Mouse (Mus musculus): ENCODE data around the gene Rnf214. TPM values are rescaled to one million over a fixed set of nuclear protein-coding genes. Genes with fewer than 3 reads are reported as not detected.

The Rnf214 gene
- polyA plus RNA-seq, 1 experiment from 2014 or later, result 13.3 TPM

GRCm38 (mm10) chr9:45893681-45894080 is 13.0 kb downstream of the Rnf214 start:
- Histone ChIP-seq H3K9ac (no peak overlapping the region), H3K27ac (no peak overlapping the region), H3K4me2 (no peak overlapping the region), H3K27me3 (no peaks in the 10 kb centered on the region), H3K4me1 (replicated peaks) (no peaks in the 10 kb centered on the region), H3K36me3 (peaks cover 74% of the 10 kb centered on the region), H3K9me3 (replicated peaks) (no peaks in the 10 kb centered on the region), H3K4me3 (replicated peaks) (no peak overlapping the region)
- no peak for DNase-seq
- ATAC-seq (ENCODE audit: low read depth), result no peak

- H3K36me3 ChIP-seq, result peaks cover 36% of the 10 kb centered on the region
- no peak for DNase-seq
- WGBS (ENCODE audit: insufficient replicate concordance), result 66% methylated on average over 2 of the region's 2 CpGs
Observed at GRCm38 (mm10) chr9:45877928-45878327, 28.8 kb downstream of the Rnf214 start.

GRCm38 (mm10) chr9:45870265-45870664 is 36.4 kb downstream of the Rnf214 start:
- Histone ChIP-seq H3K27me3 (no peaks in the 10 kb centered on the region), H3K27ac (no peak overlapping the region), H3K4me3 (replicated peaks) (no peak overlapping the region), H3K36me3 (peaks cover 73% of the 10 kb centered on the region), H3K9me3 (replicated peaks) (no peaks in the 10 kb centered on the region), H3K4me1 (replicated peaks) (no peaks in the 10 kb centered on the region), H3K9ac (no peak overlapping the region), H3K4me2 (no peak overlapping the region)
- WGBS (ENCODE audit: insufficient replicate concordance), result 79% methylated on average over 3 of the region's 3 CpGs
- no peak for DNase-seq
- no peak for ATAC-seq (ENCODE audit: low read depth)

More at GRCm38 (mm10) chr9:45877928-45878327, 28.8 kb downstream of the Rnf214 start:
- H3K27me3 ChIP-seq, result no peaks in the 10 kb centered on the region
- H3K4me1 ChIP-seq (replicated peaks), result no peaks in the 10 kb centered on the region
- no peaks in the 10 kb centered on the region for H3K9me3 ChIP-seq (replicated peaks)
- H3K9ac ChIP-seq, result no peak overlapping the region
- H3K4me3 ChIP-seq (replicated peaks), result no peak overlapping the region
- ATAC-seq (ENCODE audit: low read depth), result no peak
- H3K27ac ChIP-seq, result no peak overlapping the region
- no peak overlapping the region for H3K4me2 ChIP-seq

DNA sequence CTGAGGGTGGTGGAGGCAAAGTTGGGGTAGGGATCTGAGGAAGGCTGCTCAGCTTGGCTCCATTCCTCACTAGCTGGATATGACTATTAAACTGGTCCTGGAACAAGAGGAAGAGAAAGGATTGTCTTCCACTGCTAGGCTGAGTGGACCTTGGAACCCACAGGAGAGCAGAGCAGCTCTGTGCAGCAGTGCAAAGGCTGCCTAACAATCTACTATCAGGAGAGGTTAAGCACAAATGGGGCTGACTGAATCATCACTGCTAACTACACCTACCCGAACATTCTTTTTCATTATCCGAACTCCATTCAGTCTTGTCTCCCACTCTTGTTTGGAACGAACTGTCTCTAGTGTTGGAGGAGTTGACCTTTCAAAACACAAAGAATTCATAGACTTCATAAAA is 37.5 kb downstream of the Rnf214 start:
- 87% methylated on average over 3 of the region's 3 CpGs for WGBS (ENCODE audit: insufficient replicate concordance)
- no peak for DNase-seq

DNA sequence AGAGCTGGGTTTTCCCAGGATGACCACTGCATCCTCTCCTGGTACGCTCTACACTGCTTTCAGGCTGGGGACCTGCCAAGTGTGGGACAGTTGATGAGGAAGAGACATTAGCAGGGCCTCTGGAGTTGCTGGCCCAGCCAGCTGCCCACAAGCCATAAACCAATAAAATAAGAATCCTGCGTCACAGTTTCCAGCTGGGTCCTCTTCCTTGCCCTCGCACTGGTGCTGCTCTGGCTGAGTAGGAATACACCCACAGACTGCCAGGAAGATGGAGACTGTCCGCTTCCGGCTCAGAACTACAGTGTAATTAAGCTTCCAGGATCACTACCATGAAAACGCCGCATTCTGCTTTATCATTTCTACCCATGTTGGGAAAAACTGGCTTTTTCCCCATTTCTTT is 44.9 kb downstream of the Rnf214 start:
- Histone ChIP-seq H3K27ac (no peak overlapping the region), H3K27me3 (no peaks in the 10 kb centered on the region), H3K36me3 (peaks cover 77% of the 10 kb centered on the region), H3K4me2 (no peak overlapping the region), H3K9ac (no peak overlapping the region), H3K4me3 (replicated peaks) (no peak overlapping the region), H3K9me3 (replicated peaks) (no peaks in the 10 kb centered on the region), H3K4me1 (replicated peaks) (no peaks in the 10 kb centered on the region)
- ATAC-seq (ENCODE audit: low read depth), result no peak
- WGBS (ENCODE audit: insufficient replicate concordance), result 84% methylated on average over 7 of the region's 7 CpGs
- no peak for DNase-seq

More for the DNA sequence above, 37.5 kb downstream of the Rnf214 start:
- H3K4me3 ChIP-seq (replicated peaks), result no peak overlapping the region
- no peaks in the 10 kb centered on the region for H3K4me1 ChIP-seq (replicated peaks)
- H3K27me3 ChIP-seq, result no peaks in the 10 kb centered on the region
- H3K9ac ChIP-seq, result no peak overlapping the region
- H3K9me3 ChIP-seq (replicated peaks), result no peaks in the 10 kb centered on the region
- H3K4me2 ChIP-seq, result no peak overlapping the region
- no peak overlapping the region for H3K27ac ChIP-seq
- ATAC-seq (ENCODE audit: low read depth), result no peak
- H3K36me3 ChIP-seq, result peaks cover 80% of the 10 kb centered on the region

- no peak overlapping the region for H3K27ac ChIP-seq
- no peak for DNase-seq
- H3K4me3 ChIP-seq (replicated peaks), result no peak overlapping the region
- no peaks in the 10 kb centered on the region for H3K9me3 ChIP-seq (replicated peaks)
- H3K27me3 ChIP-seq, result no peaks in the 10 kb centered on the region
- peaks cover 58% of the 10 kb centered on the region for H3K36me3 ChIP-seq
- no peaks in the 10 kb centered on the region for H3K4me1 ChIP-seq (replicated peaks)
- no peak overlapping the region for H3K9ac ChIP-seq
- WGBS (ENCODE audit: insufficient replicate concordance), result 83% methylated on average over 10 of the region's 10 CpGs
- H3K4me2 ChIP-seq, result no peak overlapping the region
- ATAC-seq (ENCODE audit: low read depth), result no peak
Observed at GRCm38 (mm10) chr9:45859364-45859763, 47.3 kb downstream of the Rnf214 start.

DNA sequence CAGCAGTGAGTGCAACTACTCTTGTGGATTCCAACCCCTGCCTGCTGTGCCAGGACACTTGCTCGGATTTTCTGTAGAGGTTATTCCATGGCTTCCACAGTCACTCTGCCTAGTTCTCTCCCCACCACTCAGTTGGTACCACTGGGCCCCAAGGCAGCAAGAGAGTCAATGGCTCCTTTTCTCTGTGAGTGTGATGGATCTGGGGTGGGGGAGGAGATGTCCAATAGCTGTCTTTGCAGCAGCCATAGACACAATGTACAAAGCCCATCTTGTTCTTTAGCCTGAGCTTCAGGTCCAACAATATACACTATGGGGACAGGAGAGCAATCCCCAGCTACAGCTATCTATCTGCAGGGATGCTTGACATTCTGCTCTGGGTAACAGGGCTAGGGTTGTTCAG is 52.6 kb downstream of the Rnf214 start:
- Histone ChIP-seq H3K4me1 (replicated peaks) (peaks cover 23% of the 10 kb centered on the region), H3K4me3 (replicated peaks) (no peak overlapping the region), H3K9ac (no peak overlapping the region), H3K27me3 (no peaks in the 10 kb centered on the region), H3K9me3 (replicated peaks) (no peaks in the 10 kb centered on the region), H3K27ac (no peak overlapping the region), H3K4me2 (no peak overlapping the region), H3K36me3 (peaks cover 25% of the 10 kb centered on the region)
- 76% methylated on average over 1 of the region's 1 CpGs for WGBS (ENCODE audit: insufficient replicate concordance)
- ATAC-seq (ENCODE audit: low read depth), result no peak
- DNase-seq, result no peak

- H3K9ac ChIP-seq, result no peak overlapping the region
- DNase-seq, result no peak
- no peak overlapping the region for H3K4me2 ChIP-seq
- no peaks in the 10 kb centered on the region for H3K27me3 ChIP-seq
- H3K9me3 ChIP-seq (replicated peaks), result no peaks in the 10 kb centered on the region
- no peak overlapping the region for H3K4me3 ChIP-seq (replicated peaks)
- peaks cover 21% of the 10 kb centered on the region for H3K36me3 ChIP-seq
- 79% methylated on average over 2 of the region's 2 CpGs for WGBS (ENCODE audit: insufficient replicate concordance)
- peaks cover 26% of the 10 kb centered on the region for H3K4me1 ChIP-seq (replicated peaks)
- ATAC-seq (ENCODE audit: low read depth), result no peak
- no peak overlapping the region for H3K27ac ChIP-seq
Observed at GRCm38 (mm10) chr9:45853695-45854094, 53.0 kb downstream of the Rnf214 start.

GRCm38 (mm10) chr9:45851776-45852175 is 54.9 kb downstream of the Rnf214 start:
- no peaks in the 10 kb centered on the region for H3K27me3 ChIP-seq
- ATAC-seq (ENCODE audit: low read depth), result no peak
- no peaks in the 10 kb centered on the region for H3K9me3 ChIP-seq (replicated peaks)
- no peak for DNase-seq
- H3K36me3 ChIP-seq, result 0 out of 2 replicates have a peak, but pooled peaks cover 2% of the 10 kb centered on the region
- no peak overlapping the region for H3K4me2 ChIP-seq
- no peak overlapping the region for H3K9ac ChIP-seq
- no peak overlapping the region for H3K27ac ChIP-seq
- peaks cover 33% of the 10 kb centered on the region for H3K4me1 ChIP-seq (replicated peaks)
- 79% methylated on average over 2 of the region's 2 CpGs for WGBS (ENCODE audit: insufficient replicate concordance)
- no peak overlapping the region for H3K4me3 ChIP-seq (replicated peaks)

GRCm38 (mm10) chr9:45851330-45851729 is 55.4 kb downstream of the Rnf214 start:
- Histone ChIP-seq H3K27ac (peak overlapping the region; percentile 76), H3K9me3 (replicated peaks) (no peaks in the 10 kb centered on the region), H3K4me2 (peak overlapping the region; percentile 26; the same call in 1 of the 2 replicates), H3K4me1 (replicated peaks) (peaks cover 36% of the 10 kb centered on the region), H3K4me3 (replicated peaks) (no peak overlapping the region), H3K9ac (no peak overlapping the region; the same call in 1 of the 2 replicates), H3K36me3 (0 out of 2 replicates have a peak, but pooled peaks cover 2% of the 10 kb centered on the region), H3K27me3 (no peaks in the 10 kb centered on the region)
- DNase-seq, result no peak
- WGBS (ENCODE audit: insufficient replicate concordance), result 18% methylated on average over 5 of the region's 5 CpGs
- ATAC-seq (ENCODE audit: low read depth), result no peak

- DNase-seq, result no peak
- peak overlapping the region; percentile 76 for H3K27ac ChIP-seq
Observed at GRCm38 (mm10) chr9:45850528-45851155, 56.1 kb downstream of the Rnf214 start.

More at GRCm38 (mm10) chr9:45850528-45851155, 56.1 kb downstream of the Rnf214 start:
- Histone ChIP-seq H3K4me2 (peak overlapping the region; percentile 26; the same call in 1 of the 2 replicates), H3K36me3 (0 out of 2 replicates have a peak, but pooled peaks cover 2% of the 10 kb centered on the region), H3K27me3 (no peaks in the 10 kb centered on the region), H3K9me3 (replicated peaks) (no peaks in the 10 kb centered on the region), H3K9ac (no peak overlapping the region; the same call in 1 of the 2 replicates), H3K4me1 (replicated peaks) (peaks cover 36% of the 10 kb centered on the region), H3K4me3 (replicated peaks) (no peak overlapping the region)
- WGBS (ENCODE audit: insufficient replicate concordance), result 62% methylated on average over 8 of the region's 8 CpGs
- peak; percentile 65 for ATAC-seq (ENCODE audit: low read depth)

Data from liver, embryonic 13.5 days (tissue).